Mouse (Mus musculus) MEL (cell line): ENCODE measurements around the gene Rpain.

Experiments
- CTCF ChIP-seq, 3 experiments: IDR thresholded peaks in 2 of 3; conservative IDR thresholded peaks in 1 of 3; 2 replicates each; pipeline ENCODE4 v1.5.1; 2011 to 2012; ENCODE audit warnings: low read length in 3 of 3, low read depth in 2 of 3, mild to moderate bottlenecking in 2 of 3, improper control_type of control experiment in 1 of 3, inconsistent platforms in 1 of 3, mixed read lengths in 1 of 3, moderate library complexity in 1 of 3; ENCODE audit not compliant: control insufficient read depth in 1 of 3, insufficient read depth in 1 of 3, poor library complexity in 1 of 3, severe bottlenecking in 1 of 3
- ETS1 ChIP-seq: IDR thresholded peaks from 2 replicates; pipeline ENCODE4 v1.6.1; 2012; ENCODE audit warnings: low read depth, mild to moderate bottlenecking, inconsistent platforms, low read length, improper control_type of control experiment, moderate library complexity
- HCFC1 ChIP-seq: IDR thresholded peaks from 2 replicates; pipeline ENCODE4 v1.6.1; 2012; ENCODE audit warnings: low read depth, mild to moderate bottlenecking, inconsistent platforms, low read length, improper control_type of control experiment, moderate library complexity
- MAX ChIP-seq: IDR thresholded peaks from 2 replicates; pipeline ENCODE4 v1.6.1; 2011; ENCODE audit warnings: low read length, improper control_type of control experiment
- ZMIZ1 ChIP-seq: IDR thresholded peaks from 2 replicates; pipeline ENCODE4 v1.6.1; 2012; ENCODE audit warnings: low read depth, mild to moderate bottlenecking, inconsistent platforms, low read length, improper control_type of control experiment, moderate library complexity

- TF ChIP-seq ETS1 (no peak), CTCF (IDR thresholded peaks at IDR 0.05 in 2 of 3, conservative IDR thresholded peaks at IDR 0.05 in 1 of 3; ENCODE audit: control insufficient read depth in 1 of 3, insufficient read depth in 1 of 3, low read depth in 2 of 3, low read length in 3 of 3, poor library complexity in 1 of 3, severe bottlenecking in 1 of 3) (no peak), MAX (no peak), ZMIZ1 (no peak), HCFC1 (no peak)
These were observed 38.6 kb upstream of the Rpain start for GRCm38 (mm10) chr11:70931461-70931860.
